Mouse (Mus musculus) neutrophil, adult 5-6 weeks (primary cell): Measurements from ENCODE around the gene Cxcl14. TPM values are rescaled to one million over a fixed set of nuclear protein-coding genes. Genes with fewer than 3 reads are reported as not detected.

Experiments used
- ATAC-seq: fragments of 151-379, 151-347 bp; 2 replicates; pipeline ENCODE4 v1.8.0; 2017; ENCODE audit warnings: mild to moderate bottlenecking, moderate TSS enrichment; ENCODE audit not compliant: insufficient number of reproducible peaks, poor library complexity, low FRiP score, severe bottlenecking; ENCODE audit errors: extremely low read depth
- total RNA-seq: library from RNA; stranded (forward); fragments of 200-1000 nt; gene quantifications from 2 replicates; pipeline ENCODE4 v1.2.3, GENCODE M21; 2017

Cxcl14 gene
- total RNA-seq, 1 experiment from 2014 or later = not detected

DNA sequence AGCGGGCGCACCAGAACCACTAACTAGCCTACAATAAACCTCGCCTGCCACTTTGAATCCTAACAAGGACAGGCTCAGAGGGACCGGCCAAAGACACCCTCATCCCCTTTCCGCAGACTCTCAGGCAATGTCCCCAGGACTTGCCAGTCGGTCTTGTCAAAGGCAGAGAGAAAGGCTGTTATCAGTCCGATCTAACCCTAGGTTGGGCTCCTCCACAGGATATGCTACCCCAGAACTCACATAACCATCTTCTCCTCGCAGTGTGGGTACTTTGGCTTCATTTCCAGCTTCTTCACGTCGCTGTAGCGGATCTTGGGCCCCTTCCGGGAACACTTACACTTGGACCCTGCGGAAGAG is 787 bp downstream of the Cxcl14 start:
- ATAC-seq = no peak

DNA sequence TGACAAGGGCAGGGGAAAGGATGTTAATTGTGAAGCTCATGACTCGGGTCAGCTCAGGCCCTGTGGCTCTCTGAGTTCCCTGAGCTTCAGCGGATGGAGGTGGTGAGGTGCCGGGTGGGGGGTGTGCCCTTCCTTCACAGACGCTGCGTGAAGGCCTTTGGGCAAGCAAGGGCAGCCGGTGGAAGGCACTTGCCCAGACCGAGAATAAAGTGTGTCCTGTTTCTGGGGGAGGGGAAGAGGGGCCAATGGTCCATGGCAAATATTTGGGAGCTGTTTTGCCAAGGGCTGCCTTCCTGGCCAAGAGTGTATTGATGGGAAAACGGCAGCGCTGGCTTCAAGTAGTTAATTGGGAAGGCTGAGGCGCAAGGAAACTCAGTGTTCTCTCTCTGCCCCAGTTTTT is 1.4 kb downstream of the Cxcl14 start:
- ATAC-seq = no peak

DNA sequence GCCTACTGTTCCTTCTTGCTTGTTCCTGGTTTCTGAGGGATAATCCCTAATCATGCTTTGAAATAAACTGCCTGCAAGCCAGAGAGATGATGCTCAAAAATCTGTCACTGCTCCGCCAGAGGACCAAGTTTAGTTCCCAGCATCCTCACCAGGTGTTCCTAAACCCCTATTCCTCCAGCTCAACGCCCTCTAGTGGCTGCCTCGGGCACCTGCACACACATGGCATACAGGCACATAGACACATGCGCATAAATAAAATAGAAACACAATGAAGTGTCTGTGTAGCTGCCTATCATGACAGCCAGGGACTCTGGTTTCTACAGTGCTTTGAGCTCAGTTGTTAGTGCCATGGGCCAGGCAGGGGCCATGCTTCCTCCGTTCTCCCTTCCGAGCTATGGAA is 6.4 kb downstream of the Cxcl14 start:
- no peak for ATAC-seq

DNA sequence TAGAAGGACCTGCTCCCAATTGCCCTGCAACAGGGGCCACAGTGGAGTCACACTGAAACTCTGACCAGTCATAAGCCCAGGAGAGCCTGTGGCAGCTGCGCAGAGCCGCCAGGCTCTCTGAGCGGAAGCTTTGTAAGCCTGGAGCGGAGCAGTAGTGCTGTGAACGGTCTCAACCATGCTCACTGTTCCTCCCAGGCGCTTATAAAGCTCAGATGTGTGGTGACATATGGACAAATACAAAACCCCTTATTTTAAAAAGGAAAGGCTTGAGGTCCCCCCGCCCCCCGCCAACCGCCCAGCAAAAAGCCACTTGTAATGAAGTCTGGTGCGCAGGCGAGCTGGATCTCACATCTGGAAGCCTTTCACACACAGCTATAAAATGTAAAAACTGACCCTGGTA is 7.1 kb downstream of the Cxcl14 start:
- ATAC-seq = no peak

DNA sequence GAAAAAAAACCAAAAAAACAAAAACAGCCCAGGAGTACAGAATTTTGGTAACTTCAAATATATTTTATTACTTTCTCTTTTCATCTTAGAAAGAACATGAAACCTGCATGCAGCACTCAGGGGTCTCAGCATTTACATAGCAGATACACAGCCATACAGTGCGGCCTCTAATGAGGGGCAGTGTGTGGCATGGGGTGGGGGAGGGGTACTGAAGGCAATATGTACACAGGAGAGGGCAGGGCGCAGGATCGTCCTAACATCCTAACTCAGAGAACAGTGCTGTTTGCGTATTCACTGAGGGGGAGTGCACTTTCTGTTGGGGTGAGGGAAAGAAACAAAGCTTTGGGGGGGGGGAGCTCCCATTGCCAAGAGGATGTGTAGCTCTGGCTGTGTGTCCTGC is 7.8 kb downstream of the Cxcl14 start:
- no peak for ATAC-seq

DNA sequence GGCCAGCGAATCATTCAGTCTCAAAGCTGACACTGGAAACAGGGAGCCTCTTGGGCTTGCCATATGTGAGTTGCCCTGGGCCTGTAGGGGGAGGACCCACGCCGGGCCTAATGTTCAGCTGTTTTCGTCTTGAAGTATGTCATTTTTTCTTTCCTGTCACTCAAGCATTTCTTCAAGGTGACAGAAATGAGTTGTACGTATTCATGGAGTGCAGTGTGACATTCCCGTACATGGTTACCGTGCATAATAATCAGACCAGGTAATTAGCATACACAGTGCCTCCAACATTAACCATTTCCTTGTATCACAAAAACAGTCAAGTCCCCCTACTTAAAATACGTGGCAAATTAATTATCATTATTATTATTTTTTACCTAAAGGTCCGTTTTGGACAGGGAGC is 9.3 kb downstream of the Cxcl14 start:
- ATAC-seq = no peak

DNA sequence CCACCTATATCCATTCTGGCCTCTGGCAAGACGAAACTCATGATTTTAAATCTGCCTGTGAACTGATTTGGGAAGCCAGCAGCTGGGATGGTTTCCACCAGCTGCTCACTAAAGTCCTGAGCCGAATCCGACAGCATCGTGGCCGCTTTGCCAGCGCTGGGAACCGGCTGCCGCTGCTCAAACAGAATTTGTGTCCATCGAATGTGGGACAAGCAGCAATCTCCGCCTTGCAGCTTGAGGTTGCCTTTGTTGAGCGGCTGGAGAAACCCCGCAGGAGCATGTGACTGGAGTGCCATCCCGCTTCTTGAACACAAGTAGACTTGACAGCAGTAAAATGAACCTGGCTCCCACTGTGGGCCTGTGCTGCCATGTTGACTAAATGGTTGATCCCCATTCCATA is 13.0 kb downstream of the Cxcl14 start:
- no peak for ATAC-seq

DNA sequence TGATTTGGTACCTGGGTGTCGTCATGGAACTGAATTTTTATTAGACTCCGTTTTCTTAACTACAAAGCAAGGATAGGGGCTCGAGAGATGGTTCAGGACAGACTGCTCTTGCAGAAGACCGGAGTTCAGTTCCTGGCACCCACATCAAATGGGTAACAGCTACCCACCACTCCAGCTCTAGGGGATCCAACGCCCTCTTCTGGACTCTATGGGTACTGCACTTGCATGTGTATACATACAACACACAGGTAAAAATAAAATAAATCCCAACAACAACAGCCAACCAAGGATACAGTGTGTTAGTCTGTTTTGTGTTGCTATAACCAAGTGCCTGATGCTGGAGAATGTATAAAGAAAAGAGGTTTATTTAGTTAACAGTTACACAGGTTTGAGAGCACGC is 16.0 kb downstream of the Cxcl14 start:
- ATAC-seq = no peak

DNA sequence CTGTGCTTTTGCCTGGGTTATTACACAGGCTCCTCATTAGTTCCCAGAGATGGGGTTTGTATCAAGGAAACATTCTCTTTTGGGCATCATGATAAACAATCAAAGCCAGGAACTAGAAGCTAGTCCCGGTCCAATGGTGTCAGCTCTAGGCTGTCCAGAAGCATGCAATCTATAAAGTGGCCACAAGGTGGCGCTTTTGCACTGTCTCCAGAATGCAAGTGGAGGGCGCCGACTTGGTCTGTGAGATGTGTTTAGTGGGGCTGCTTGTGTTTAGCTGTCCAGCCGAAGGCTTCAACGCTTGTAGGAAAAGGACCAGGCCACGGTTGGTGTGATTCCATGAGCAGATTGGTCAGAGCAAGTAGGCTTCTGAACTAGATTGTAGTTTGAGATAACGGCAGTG is 16.9 kb downstream of the Cxcl14 start:
- ATAC-seq = no peak

DNA sequence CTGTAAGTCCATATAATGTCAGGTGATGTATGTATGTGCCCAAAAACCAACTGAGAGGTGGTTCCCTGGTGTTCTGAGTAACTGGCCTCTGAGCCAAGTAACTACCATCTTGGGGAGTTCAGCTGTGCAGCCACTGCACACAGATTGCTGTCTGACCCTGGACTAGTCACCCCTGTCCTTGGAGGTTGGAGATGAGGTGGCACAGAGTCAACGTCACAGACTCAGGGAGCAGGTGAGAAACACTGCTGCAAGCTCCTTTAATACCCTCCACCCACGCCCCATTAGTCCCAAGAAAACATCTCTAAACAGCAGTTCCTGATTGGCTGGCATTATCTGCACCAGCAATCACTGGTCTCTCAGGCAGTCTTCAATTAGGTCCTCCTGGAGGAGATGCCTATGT is 21.2 kb downstream of the Cxcl14 start:
- no peak for ATAC-seq

DNA sequence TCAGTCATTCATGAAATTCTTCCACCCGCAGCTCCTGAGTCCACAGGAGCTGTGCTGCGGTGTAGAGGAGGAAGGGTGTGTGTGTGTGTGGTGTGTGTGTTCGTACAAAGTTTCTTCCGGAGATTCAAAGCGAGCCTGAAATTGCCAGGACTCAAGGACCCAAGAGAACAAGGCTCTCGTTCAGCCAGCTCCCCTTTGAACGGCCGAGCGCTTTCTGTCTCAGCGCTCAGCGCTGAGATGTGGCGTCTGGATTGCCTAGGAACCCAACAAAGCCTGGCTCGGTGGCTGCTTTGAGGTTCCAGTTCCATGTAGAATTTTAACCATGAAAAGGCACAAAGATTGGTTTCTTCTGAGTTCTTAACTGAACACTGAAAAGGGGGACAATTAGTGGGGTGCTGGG is 26.2 kb downstream of the Cxcl14 start:
- no peak for ATAC-seq

DNA sequence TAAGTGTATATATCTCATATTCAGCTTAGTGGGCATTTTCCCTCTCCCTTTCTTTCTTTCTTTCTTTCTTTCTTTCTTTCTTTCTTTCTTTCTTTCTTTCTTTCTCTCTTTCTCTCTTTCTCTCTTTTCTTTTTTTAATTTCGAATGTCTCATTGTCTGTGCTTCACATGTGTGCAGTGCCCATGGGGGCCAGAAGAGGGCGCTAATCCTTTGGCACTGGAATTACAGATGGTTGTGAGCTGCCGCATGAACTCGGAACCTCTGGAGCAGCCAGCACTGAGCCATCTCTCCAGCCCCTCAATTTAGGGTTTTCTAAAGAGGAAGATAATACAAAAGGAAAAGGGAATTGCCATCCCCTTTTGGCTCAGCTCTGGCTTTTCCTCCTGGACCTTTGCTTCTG is 29.0 kb downstream of the Cxcl14 start:
- no peak for ATAC-seq

DNA sequence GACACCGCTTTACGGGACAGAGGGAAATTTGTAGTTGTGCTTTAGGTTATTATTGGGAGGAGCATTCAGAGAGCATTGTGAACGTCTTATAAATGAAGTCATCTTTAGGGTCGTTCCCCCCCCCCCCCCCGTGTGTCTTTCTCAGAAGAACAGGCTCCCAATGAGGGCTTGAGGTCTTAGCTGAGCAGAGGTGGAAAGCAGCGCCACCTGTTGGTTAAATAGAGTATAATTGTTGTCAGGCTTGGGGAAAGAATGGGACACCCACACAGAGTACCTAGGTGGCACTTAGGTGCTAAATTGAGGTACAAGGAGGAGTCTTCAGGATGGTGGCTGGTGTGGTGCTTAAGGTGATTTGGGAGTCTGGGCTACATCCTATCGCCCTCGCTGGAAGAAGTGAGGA is 29.9 kb downstream of the Cxcl14 start:
- no peak for ATAC-seq

DNA sequence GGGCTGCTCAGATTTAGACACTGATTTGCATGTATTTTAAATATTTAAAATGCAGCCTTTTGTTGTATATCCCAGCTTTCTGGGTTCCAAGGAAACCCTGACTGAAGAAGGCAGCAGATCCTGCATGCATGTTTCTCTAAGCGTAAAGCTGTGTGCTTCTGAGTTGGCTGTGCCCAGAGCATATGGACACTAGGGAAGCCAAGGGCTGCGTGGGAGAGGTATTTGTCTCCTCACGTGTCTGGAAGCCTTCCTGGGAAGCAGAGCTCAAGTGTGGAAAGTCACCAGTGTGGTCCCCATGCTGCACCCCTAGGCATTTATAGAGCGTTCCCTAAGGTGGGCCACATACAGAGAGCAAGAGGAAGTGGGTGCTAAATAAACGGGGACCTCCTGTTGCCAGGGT is 30.7 kb downstream of the Cxcl14 start:
- no peak for ATAC-seq

DNA sequence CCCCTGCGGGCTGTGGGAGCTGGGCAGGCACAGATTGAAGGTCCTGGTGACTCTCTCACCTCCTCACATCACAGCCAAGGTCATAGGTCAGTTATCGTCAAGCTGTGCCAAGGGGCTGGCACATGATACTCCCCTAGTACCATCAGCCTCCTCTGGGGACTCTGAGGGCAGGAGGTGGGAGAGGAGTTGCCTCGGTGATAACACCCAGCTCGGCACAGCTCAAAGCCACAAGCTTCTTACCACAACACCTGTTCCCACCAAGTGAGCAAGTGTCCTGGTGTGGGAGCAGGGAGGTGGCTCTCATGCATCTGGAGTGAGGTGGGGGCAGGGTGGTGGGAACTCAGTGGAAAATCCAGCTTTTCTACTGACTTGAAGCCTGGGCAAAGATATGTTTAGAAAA is 34.1 kb downstream of the Cxcl14 start:
- ATAC-seq = no peak

DNA sequence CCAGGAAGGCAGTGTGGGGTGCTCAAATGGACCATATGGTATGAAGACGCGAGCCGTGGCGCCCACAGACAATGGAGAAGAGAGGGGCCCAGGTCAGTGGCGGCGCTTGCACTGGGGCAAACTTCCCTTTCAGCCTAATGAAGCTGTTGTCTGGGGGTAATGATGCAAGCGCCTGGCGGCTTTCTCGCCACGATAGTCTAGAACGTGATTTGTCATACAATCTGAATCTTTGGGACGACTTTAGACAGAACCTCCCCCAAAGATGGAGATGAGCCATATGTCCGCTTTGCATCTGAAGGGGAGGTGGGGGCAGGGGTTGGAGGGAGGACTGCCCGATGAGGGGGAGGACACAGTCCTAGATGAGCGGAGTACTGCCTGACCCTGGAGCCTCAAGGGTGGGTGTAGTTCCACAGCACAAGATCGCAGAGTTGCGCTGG is 36.0 kb downstream of the Cxcl14 start:
- ATAC-seq = no peak

DNA sequence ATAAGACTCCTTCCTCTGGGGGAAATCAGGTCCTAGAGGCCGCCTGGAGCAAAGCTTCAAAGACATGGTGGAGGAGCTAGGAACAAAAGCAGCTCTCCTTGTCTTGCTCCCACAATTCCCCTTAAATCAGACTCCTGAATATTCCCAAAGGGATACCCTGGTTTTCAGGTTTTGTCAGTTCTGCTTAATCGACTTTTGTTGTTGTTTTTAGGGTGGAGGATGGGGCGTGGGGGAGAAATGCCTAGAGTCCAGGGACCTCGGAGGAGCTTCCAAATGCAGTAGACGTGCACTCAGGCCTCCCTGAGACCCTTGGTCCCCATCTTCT is 36.5 kb downstream of the Cxcl14 start:
- ATAC-seq = no peak

DNA sequence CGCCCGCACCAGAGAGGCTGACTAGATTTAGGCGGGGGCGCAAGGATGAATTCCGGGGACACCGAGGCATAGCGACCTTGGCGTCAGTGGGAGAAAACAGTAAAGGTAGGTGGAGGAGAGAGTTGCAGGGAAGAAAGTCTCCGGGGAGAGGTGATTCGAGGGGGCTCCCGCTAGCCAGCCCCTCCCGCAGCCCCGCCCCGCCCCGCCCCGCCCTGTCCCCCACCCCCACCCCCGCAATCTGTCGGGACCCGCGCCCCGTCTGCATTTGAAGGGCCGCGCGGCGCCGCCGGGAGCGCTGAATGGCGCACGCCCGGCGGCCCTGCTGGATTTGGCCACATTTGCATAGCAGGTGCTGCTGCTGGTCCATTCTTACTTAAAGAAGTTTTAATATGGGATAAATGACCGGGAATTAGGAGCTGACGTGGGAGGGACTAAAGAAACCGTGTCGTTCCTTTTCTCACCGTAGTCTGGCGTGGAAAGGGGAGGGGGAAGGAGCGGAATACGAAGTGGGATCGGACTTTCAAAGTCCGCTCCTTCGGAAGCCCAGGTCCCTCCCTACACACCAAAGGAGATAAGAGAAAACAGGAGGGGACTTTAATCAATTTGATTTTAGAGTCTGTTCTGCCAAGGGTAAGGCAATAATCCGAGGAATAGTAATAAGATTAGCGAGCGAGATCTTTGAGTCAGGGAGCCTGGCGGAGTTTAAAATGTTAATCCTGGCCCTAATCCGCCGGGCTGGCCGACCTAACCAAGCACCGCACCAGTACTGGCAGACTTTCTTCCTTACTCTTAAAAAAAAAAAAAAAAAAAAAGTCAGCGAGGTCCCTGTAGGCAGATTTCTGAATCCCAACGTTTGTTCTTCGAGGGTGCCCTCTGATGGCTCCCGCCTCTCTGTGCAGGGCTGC is 37.1 kb downstream of the Cxcl14 start:
- ATAC-seq = no peak

DNA sequence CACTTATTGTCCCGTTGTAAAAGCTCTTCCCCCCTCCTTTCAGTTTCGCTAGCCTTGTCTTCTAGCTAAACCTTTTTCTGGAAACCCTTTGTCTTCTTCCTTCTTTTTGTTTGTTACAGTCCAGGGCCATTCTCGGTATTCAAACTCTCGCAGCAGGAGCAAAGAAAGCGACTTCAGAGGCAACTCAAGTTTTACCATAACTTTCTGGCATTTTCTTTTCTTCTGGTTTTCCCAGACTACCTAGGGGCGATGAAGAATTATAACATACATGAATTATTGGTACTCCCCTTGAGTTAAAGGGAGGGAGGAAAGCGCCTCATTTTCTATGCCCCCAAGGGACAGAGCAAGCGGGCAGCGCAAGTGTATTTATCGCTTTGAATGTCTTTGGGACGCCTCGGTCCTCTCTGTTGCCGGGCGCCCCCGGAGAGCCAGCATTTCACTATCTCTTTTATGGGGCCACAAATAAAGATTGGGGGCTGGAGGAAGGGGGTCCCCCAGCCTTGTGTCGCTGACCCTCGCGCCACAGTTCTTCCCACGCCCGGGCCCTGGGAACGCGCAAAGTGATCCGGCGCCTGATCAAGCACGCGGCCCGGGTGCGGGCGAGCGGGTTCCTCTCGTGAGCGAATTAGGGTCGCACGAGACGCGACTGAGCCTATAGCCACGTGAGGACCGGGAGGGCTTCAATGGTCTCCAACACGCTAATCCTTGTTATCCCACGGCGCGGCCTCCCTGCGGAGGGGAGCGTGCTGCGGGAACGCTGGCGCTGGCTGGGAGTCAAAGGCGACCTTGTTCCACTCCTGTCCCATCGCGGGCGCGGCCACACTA is 37.9 kb downstream of the Cxcl14 start:
- no peak for ATAC-seq

DNA sequence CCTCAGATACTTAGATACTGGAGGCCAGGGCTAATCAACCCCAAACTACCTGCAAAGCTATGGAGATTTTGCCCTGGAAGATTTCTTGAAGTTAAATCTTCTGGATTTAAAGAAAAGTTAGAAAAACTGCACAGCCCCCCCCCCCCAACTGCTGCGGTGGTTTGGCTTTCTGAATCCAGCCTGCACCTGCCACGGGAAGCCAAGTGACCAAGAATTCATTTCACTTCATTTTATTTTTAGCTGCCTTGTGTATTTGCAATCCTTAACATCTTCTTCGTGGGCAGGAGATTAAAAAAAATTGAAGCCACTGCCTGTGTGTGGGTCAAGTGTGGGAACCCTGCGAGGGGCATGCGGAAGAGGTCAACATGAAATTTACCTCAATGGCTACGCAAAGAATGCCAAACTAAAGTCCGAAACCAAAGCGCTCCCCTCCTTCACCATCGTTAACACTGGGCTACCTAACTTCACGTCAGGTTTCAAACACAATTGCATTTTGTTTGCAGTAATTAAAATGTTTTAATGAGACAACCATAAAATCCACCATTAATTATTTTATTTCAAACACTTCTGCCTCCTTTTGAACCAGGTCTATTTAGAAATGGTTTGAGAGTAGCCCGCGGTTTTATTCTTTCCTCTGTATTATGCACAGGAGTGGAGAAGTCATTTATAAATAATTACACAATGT is 38.7 kb downstream of the Cxcl14 start:
- ATAC-seq = no peak
